Mouse (Mus musculus) midbrain, embryonic 16.5 days (tissue): ENCODE results near the gene Prkcq. TPM values are rescaled to one million over a fixed set of nuclear protein-coding genes. Genes with fewer than 3 reads are reported as not detected.

ENCODE experiments used
- ATAC-seq: fragments of 200-750 bp; cut with Nextera tagmentation; 2 replicates; pipeline ENCODE4 v1.8.0; 2017; ENCODE audit warnings: moderate TSS enrichment
- H3K27ac ChIP-seq: fragments of 300-500 bp; sonication (generic); 2 replicates; pipeline ENCODE4 v1.5.1; 2014; ENCODE audit warnings: mild to moderate bottlenecking, low read length, mixed read lengths
- H3K27me3 ChIP-seq: fragments of 300-500 bp; sonication (generic); 2 replicates; pipeline ENCODE4 v1.6.1; 2014; ENCODE audit warnings: low read depth, low read length, mixed read lengths; ENCODE audit not compliant: control insufficient read depth, insufficient read depth
- H3K36me3 ChIP-seq: fragments of 300-500 bp; sonication (generic); 2 replicates; pipeline ENCODE4 v1.6.1; 2014; ENCODE audit warnings: mild to moderate bottlenecking, low read length, moderate library complexity, mixed read lengths; ENCODE audit not compliant: control insufficient read depth, insufficient read depth
- H3K4me1 ChIP-seq: fragments of 300-500 bp; sonication (generic); 2 replicates; pipeline ENCODE4 v1.6.1; 2014; ENCODE audit warnings: mild to moderate bottlenecking, low read length, mixed read lengths; ENCODE audit not compliant: control insufficient read depth, insufficient read depth
- H3K4me2 ChIP-seq: fragments of 300-500 bp; sonication (generic); 2 replicates; pipeline ENCODE4 v1.6.1; 2014; ENCODE audit warnings: mild to moderate bottlenecking, low read length, mixed read lengths
- H3K4me3 ChIP-seq: fragments of 300-500 bp; sonication (generic); 2 replicates; pipeline ENCODE4 v1.5.1; 2014; ENCODE audit warnings: low read depth, mild to moderate bottlenecking, low read length, moderate library complexity, mixed read lengths
- H3K9ac ChIP-seq: fragments of 300-500 bp; sonication (generic); 2 replicates; pipeline ENCODE4 v1.6.1; 2014; ENCODE audit warnings: low read depth, low read length, mixed read lengths
- H3K9me3 ChIP-seq: fragments of 300-500 bp; sonication (generic); replicated peaks from 2 replicates; pipeline ENCODE4 v1.6.1; 2014; ENCODE audit warnings: mild to moderate bottlenecking, low read length, mixed read lengths; ENCODE audit not compliant: control insufficient read depth, poor library complexity, severe bottlenecking
- WGBS: fragments of 180-500 bp; shearing (Covaris S2); extraction: QIAGEN DNeasy Blood & Tissue Kit; methylation state at CpG from one replicate; pipeline ENCODE4 v1.1.7; 2014; 5-methylcytosine and 5-hydroxymethylcytosine counted together
- polyA plus RNA-seq: library from polyadenylated mRNA; unstranded; fragments of >200 nt; fragmentation: Nextera tagmentation; extraction: Ambion mirVana; gene quantifications from 2 replicates; pipeline ENCODE4 v1.2.1, GENCODE M21; 2015

Gene Prkcq
- polyA plus RNA-seq, 1 experiment from 2014 or later: 7.8 TPM

DNA sequence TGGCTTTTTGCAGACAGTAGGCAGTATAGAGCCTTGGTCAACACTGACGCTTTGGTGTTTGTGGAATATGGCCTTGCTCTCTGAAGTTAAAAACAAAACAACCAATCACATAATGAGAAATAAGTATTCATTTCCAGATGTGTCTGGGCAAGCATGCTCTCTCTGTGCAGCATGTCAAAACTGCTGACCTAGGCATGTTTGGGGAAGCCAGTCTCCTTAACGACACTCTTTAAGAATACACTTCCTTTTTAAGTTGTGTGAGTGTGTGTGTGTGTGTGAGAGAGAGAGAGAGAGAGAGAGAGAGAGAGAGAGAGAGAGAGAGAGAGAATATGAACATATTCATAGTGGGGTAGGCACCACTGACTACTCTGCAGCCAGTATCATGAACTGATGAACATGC lies 108.3 kb downstream of the Prkcq start:
- H3K4me3 ChIP-seq: no peak overlapping the region
- 84% methylated on average over 2 of the region's 2 CpGs for WGBS
- no peak for ATAC-seq

DNA sequence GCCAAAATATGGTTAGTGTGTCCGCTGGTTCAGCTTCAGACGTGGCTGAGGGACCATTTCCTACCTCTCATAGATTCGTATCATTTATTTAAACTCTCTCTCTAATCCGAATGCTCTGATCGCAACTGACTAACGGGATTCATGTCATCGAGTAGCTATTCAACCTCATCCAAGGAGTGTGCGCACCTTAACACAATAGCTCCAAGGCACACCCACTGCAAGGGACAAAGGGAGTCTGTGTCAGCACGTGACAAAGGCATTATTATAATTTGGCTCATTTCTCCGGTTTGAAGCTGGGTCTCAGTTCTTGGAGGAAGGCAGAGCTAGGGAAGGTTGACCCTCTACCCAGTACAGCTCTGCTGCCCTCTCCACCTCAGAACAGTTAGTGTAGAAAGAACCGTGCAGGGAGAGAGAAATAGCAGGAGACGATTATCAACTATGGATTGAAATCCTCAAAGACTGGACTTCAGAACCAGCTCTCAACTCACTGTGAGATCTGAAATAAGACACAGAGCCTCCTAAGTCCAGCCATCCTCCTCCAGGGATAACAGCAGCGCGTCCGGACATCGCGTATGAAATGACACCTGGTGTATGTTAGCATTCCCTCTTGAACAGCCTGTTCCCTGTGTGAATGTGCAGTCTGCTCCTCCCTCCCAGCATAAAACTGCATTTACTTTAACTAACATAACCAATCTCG lies 116.1 kb downstream of the Prkcq start:
- 65% methylated on average over 18 of the region's 18 CpGs for WGBS
- Histone ChIP-seq H3K4me3 (no peak overlapping the region), H3K4me2 (peak overlapping the region; percentile 27), H3K27me3 (no peaks in the 10 kb centered on the region), H3K36me3 (no peaks in the 10 kb centered on the region), H3K9me3 (no peaks in the 10 kb centered on the region), H3K27ac (no peak overlapping the region), H3K4me1 (no peaks in the 10 kb centered on the region), H3K9ac (0 out of 2 replicates have a peak overlapping the region, but pooled peaks have one; percentile 30)
- ATAC-seq: peak; percentile 82

More for the DNA sequence above, 108.3 kb downstream of the Prkcq start:
- H3K27me3 ChIP-seq: no peaks in the 10 kb centered on the region; the same call in 1 of the 2 replicates
- H3K36me3 ChIP-seq: no peaks in the 10 kb centered on the region
- H3K9ac ChIP-seq: no peak overlapping the region
- no peaks in the 10 kb centered on the region for H3K4me1 ChIP-seq
- no peak overlapping the region for H3K4me2 ChIP-seq
- no peak overlapping the region for H3K27ac ChIP-seq
- no peaks in the 10 kb centered on the region for H3K9me3 ChIP-seq

DNA sequence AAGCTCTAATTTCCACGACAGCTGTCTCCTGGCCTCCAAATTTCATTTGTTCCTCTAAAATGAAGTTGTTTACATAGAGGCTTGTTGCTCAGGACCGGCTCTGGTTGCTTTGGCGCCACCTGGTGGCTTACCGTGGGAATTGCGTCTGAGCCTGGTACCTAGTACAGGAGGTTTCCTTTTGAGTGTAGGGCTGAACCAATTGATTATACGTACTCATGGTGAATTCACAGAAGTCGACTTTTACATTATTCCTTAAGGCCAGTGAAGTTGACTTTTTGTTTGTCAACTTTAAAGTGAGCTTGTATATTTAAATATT lies 116.6 kb downstream of the Prkcq start:
- no peaks in the 10 kb centered on the region for H3K27me3 ChIP-seq
- 5% methylated on average over 7 of the region's 7 CpGs for WGBS
- H3K27ac ChIP-seq: no peak overlapping the region
- H3K9ac ChIP-seq: 0 out of 2 replicates have a peak overlapping the region, but pooled peaks have one; percentile 30
- no peak overlapping the region for H3K4me3 ChIP-seq
- H3K4me2 ChIP-seq: peak overlapping the region; percentile 27
- H3K9me3 ChIP-seq: no peaks in the 10 kb centered on the region
- ATAC-seq: peak; percentile 94
- no peaks in the 10 kb centered on the region for H3K36me3 ChIP-seq
- no peaks in the 10 kb centered on the region for H3K4me1 ChIP-seq

DNA sequence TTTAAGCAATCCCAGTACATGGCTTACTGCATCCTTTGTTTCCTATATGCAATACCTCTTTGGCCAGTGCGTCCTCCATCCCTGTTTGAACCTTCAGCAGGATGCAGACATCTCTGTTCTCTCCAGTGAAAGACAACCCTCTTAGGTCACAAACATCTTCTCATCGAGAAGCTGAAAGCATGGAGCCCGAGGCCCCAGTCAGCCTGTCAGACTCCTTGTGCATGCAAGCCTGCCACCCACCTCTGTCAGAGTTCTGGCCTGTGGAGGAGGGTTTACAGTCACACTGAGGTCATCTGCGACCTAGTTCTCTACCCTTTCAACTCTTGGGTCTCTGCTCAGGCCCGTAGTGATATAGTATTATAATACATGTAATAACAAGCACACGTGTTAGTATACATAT lies 119.0 kb downstream of the Prkcq start:
- ATAC-seq: no peak
- Histone ChIP-seq H3K27me3 (no peaks in the 10 kb centered on the region), H3K9ac (no peak overlapping the region), H3K4me2 (no peak overlapping the region), H3K4me1 (no peaks in the 10 kb centered on the region), H3K36me3 (no peaks in the 10 kb centered on the region), H3K4me3 (no peak overlapping the region), H3K27ac (no peak overlapping the region), H3K9me3 (no peaks in the 10 kb centered on the region)
- 88% methylated on average over 6 of the region's 6 CpGs for WGBS

GRCm38 (mm10) chr2:11291570-11292405 lies 119.9 kb downstream of the Prkcq start:
- no peaks in the 10 kb centered on the region for H3K36me3 ChIP-seq
- ATAC-seq: no peak
- no peaks in the 10 kb centered on the region for H3K4me1 ChIP-seq
- no peak overlapping the region for H3K9ac ChIP-seq
- H3K9me3 ChIP-seq: no peaks in the 10 kb centered on the region
- WGBS: 77% methylated on average over 9 of the region's 9 CpGs
- no peak overlapping the region for H3K4me2 ChIP-seq
- no peak overlapping the region for H3K4me3 ChIP-seq
- H3K27ac ChIP-seq: no peak overlapping the region
- no peaks in the 10 kb centered on the region for H3K27me3 ChIP-seq

DNA sequence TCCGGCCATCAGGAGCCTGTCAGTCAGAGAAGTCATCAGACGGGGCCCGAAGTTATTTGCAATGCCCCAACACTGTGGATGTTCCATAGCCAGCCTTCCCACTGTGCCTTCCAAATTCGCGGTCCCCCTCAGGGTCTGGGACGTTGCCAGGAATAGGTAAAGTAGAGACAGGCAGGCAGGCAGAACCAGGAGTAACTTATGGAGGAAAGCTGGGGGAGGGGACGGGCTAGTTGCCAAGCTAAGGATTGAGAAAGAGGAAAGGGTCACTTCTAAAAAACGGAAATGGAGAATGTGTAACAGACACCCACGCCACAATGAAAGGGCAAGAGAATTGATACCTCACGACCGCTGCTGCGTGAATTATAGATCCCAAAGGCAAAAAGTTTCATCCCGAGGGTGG lies 121.2 kb downstream of the Prkcq start:
- ATAC-seq: no peak

GRCm38 (mm10) chr2:11294643-11295191 lies 122.8 kb downstream of the Prkcq start:
- 88% methylated on average over 5 of the region's 5 CpGs for WGBS
- Histone ChIP-seq H3K9me3 (no peaks in the 10 kb centered on the region), H3K36me3 (no peaks in the 10 kb centered on the region)

More for the DNA sequence above, 121.2 kb downstream of the Prkcq start:
- no peaks in the 10 kb centered on the region for H3K36me3 ChIP-seq
- H3K4me2 ChIP-seq: no peak overlapping the region
- H3K4me3 ChIP-seq: no peak overlapping the region
- no peak overlapping the region for H3K27ac ChIP-seq
- WGBS: 88% methylated on average over 13 of the region's 13 CpGs
- no peak overlapping the region for H3K9ac ChIP-seq
- H3K9me3 ChIP-seq: no peaks in the 10 kb centered on the region
- H3K27me3 ChIP-seq: no peaks in the 10 kb centered on the region
- H3K4me1 ChIP-seq: no peaks in the 10 kb centered on the region

GRCm38 (mm10) chr2:11298811-11299210 lies 126.9 kb downstream of the Prkcq start:
- WGBS: 96% methylated on average over 7 of the region's 7 CpGs
- no peaks in the 10 kb centered on the region for H3K4me1 ChIP-seq
- no peak overlapping the region for H3K9ac ChIP-seq
- H3K27me3 ChIP-seq: no peaks in the 10 kb centered on the region
- H3K36me3 ChIP-seq: no peaks in the 10 kb centered on the region
- H3K4me2 ChIP-seq: no peak overlapping the region
- no peaks in the 10 kb centered on the region for H3K9me3 ChIP-seq
- ATAC-seq: no peak
- no peak overlapping the region for H3K4me3 ChIP-seq
- no peak overlapping the region for H3K27ac ChIP-seq

More at GRCm38 (mm10) chr2:11294643-11295191, 122.8 kb downstream of the Prkcq start:
- no peak for ATAC-seq
- Histone ChIP-seq H3K4me1 (no peaks in the 10 kb centered on the region), H3K27ac (no peak overlapping the region), H3K9ac (no peak overlapping the region), H3K27me3 (no peaks in the 10 kb centered on the region), H3K4me2 (no peak overlapping the region), H3K4me3 (no peak overlapping the region)

- H3K36me3 ChIP-seq: no peaks in the 10 kb centered on the region
- no peaks in the 10 kb centered on the region for H3K27me3 ChIP-seq
- WGBS: 33% methylated on average over 1 of the region's 1 CpGs
- H3K4me2 ChIP-seq: no peak overlapping the region
- no peak overlapping the region for H3K27ac ChIP-seq
- no peaks in the 10 kb centered on the region for H3K9me3 ChIP-seq
- H3K9ac ChIP-seq: no peak overlapping the region
- H3K4me3 ChIP-seq: no peak overlapping the region
- H3K4me1 ChIP-seq: no peaks in the 10 kb centered on the region
- ATAC-seq: no peak
These were observed 127.5 kb downstream of the Prkcq start for GRCm38 (mm10) chr2:11299366-11299765.
